Mouse (Mus musculus): ENCODE data around the gene Klhl10. TPM values are rescaled to one million over a fixed set of nuclear protein-coding genes. Genes with fewer than 3 reads are reported as not detected.

Klhl10 gene
- total and polyA plus RNA-seq, 2 experiments from 2014 or later: 0.22 to 0.65 TPM

GRCm38 (mm10) chr11:100500241-100500640 is 58.5 kb downstream of the Klhl10 start:
- 61% methylated on average over 3 of the region's 3 CpGs for WGBS
- no peak for DNase-seq (ENCODE audit: low spot score)
- H3K27ac ChIP-seq (ENCODE audit: low read depth, low read length): no peak overlapping the region

DNA sequence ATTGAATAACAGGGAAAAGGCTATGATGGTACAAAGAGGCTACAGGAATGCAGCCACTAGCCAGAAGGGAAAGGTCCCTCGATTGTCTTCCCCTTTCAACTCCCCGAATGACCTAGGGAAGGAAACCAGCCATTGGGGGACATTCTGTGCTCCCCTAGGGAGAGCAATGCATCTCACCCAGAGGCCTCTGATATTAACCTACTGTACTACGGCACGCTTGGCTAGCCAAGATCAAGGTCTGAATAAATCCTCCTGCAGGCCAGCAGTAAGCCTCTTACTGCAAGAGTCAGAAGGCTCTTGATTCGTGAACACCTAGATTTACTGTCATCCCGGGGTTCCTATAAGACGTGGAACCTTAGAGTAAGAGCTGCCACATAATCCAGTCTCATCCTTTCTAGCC is 58.9 kb downstream of the Klhl10 start:
- H3K4me3 ChIP-seq (ENCODE audit: low read depth, low read length): no peak overlapping the region
- peaks cover 86% of the 10 kb centered on the region for H3K36me3 ChIP-seq (ENCODE audit: insufficient read depth, low read length)
- DNase-seq (ENCODE audit: low spot score) (no peak), ATAC-seq (ENCODE audit: low FRiP score) (no peak)
- no peak for TF ChIP-seq CTCF (IDR thresholded peaks at IDR 0.05)
- no peaks in the 10 kb centered on the region for H3K27me3 ChIP-seq (ENCODE audit: insufficient read depth, low read length)
- no peaks in the 10 kb centered on the region for H3K4me1 ChIP-seq (ENCODE audit: insufficient read depth, low read length)
- no peak overlapping the region for H3K4me2 ChIP-seq (ENCODE audit: low read depth, low read length, poor library complexity, severe bottlenecking)
- no peak overlapping the region for H3K9ac ChIP-seq (replicated peaks; ENCODE audit: low read length, poor library complexity, severe bottlenecking)
- H3K27ac ChIP-seq (ENCODE audit: low read depth, low read length): 0 out of 2 replicates have a peak overlapping the region, but pooled peaks have one; percentile 38
- WGBS: 59% methylated on average over 7 of the region's 7 CpGs
- H3K9me3 ChIP-seq (ENCODE audit: low read length): no peaks in the 10 kb centered on the region

More at GRCm38 (mm10) chr11:100500241-100500640, 58.5 kb downstream of the Klhl10 start:
- Histone ChIP-seq H3K4me1 (ENCODE audit: insufficient read depth, low read length) (no peaks in the 10 kb centered on the region), H3K4me2 (ENCODE audit: low read depth, low read length, poor library complexity, severe bottlenecking) (no peak overlapping the region), H3K4me3 (ENCODE audit: low read depth, low read length) (no peak overlapping the region), H3K9ac (replicated peaks; ENCODE audit: low read length, poor library complexity, severe bottlenecking) (0 out of 2 replicates have a peak overlapping the region, but pooled peaks have one; percentile 1), H3K27me3 (ENCODE audit: insufficient read depth, low read length) (no peaks in the 10 kb centered on the region), H3K9me3 (ENCODE audit: low read length) (no peaks in the 10 kb centered on the region), H3K36me3 (ENCODE audit: insufficient read depth, low read length) (peaks cover 86% of the 10 kb centered on the region)
- ATAC-seq (ENCODE audit: low FRiP score): no peak
- no peak for TF ChIP-seq CTCF (IDR thresholded peaks at IDR 0.05)

DNA sequence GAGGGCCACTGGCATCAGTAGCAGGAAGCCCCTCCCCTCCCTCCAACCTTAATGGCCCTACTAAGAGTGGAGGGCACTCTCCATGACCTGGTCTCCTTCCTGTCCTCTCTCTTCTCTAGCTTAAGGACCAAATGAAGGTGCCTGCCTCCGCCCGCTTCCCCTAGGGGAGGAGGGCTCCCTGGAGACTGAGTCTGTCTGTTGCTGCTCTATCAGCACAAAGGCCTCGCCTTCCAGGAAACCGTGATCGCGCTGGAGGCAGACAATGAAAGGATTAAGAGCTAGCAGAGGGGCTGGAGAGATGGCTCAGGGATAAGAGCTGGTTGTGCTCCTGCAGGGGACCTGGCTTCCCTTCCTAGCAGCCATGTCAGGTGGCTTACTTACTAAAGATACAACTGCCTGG is 59.6 kb downstream of the Klhl10 start:
- DNase-seq (ENCODE audit: low spot score) (no peak), ATAC-seq (ENCODE audit: low FRiP score) (no peak)
- H3K4me1 ChIP-seq (ENCODE audit: insufficient read depth, low read length): no peaks in the 10 kb centered on the region
- no peaks in the 10 kb centered on the region for H3K27me3 ChIP-seq (ENCODE audit: insufficient read depth, low read length)
- WGBS: 6% methylated on average over 6 of the region's 6 CpGs
- no peak overlapping the region for H3K4me3 ChIP-seq (ENCODE audit: low read depth, low read length)
- H3K27ac ChIP-seq (ENCODE audit: low read depth, low read length): 0 out of 2 replicates have a peak overlapping the region, but pooled peaks have one; percentile 38
- H3K9ac ChIP-seq (replicated peaks; ENCODE audit: low read length, poor library complexity, severe bottlenecking): no peak overlapping the region
- peaks cover 84% of the 10 kb centered on the region for H3K36me3 ChIP-seq (ENCODE audit: insufficient read depth, low read length)
- no peak for TF ChIP-seq CTCF (IDR thresholded peaks at IDR 0.05)
- H3K4me2 ChIP-seq (ENCODE audit: low read depth, low read length, poor library complexity, severe bottlenecking): no peak overlapping the region
- H3K9me3 ChIP-seq (ENCODE audit: low read length): no peaks in the 10 kb centered on the region

- no peak overlapping the region for H3K27ac ChIP-seq (ENCODE audit: low read depth, low read length)
- no peak overlapping the region for H3K9ac ChIP-seq (replicated peaks; ENCODE audit: low read length, poor library complexity, severe bottlenecking)
- H3K36me3 ChIP-seq (ENCODE audit: insufficient read depth, low read length): peaks cover 68% of the 10 kb centered on the region
- ATAC-seq (ENCODE audit: low FRiP score) (no peak), DNase-seq (ENCODE audit: low spot score) (no peak)
- no peak overlapping the region for H3K4me2 ChIP-seq (ENCODE audit: low read depth, low read length, poor library complexity, severe bottlenecking)
- no peak for TF ChIP-seq CTCF (IDR thresholded peaks at IDR 0.05)
- H3K4me1 ChIP-seq (ENCODE audit: insufficient read depth, low read length): no peaks in the 10 kb centered on the region
- H3K27me3 ChIP-seq (ENCODE audit: insufficient read depth, low read length): no peaks in the 10 kb centered on the region
- 95% methylated on average over 12 of the region's 12 CpGs for WGBS
- H3K9me3 ChIP-seq (ENCODE audit: low read length): no peaks in the 10 kb centered on the region
- H3K4me3 ChIP-seq (ENCODE audit: low read depth, low read length): no peak overlapping the region
Measured at GRCm38 (mm10) chr11:100504990-100505660, 63.4 kb downstream of the Klhl10 start.

GRCm38 (mm10) chr11:100505997-100506396 is 64.3 kb downstream of the Klhl10 start:
- no peak for TF ChIP-seq CTCF (IDR thresholded peaks at IDR 0.05)
- no peak for ATAC-seq (ENCODE audit: low FRiP score)
- WGBS: 93% methylated on average over 8 of the region's 8 CpGs
- DNase-seq (ENCODE audit: low spot score): no peak
- Histone ChIP-seq H3K36me3 (ENCODE audit: insufficient read depth, low read length) (peaks cover 62% of the 10 kb centered on the region), H3K27me3 (ENCODE audit: insufficient read depth, low read length) (no peaks in the 10 kb centered on the region), H3K4me2 (ENCODE audit: low read depth, low read length, poor library complexity, severe bottlenecking) (no peak overlapping the region), H3K9ac (replicated peaks; ENCODE audit: low read length, poor library complexity, severe bottlenecking) (no peak overlapping the region), H3K4me3 (ENCODE audit: low read depth, low read length) (no peak overlapping the region), H3K9me3 (ENCODE audit: low read length) (no peaks in the 10 kb centered on the region), H3K27ac (ENCODE audit: low read depth, low read length) (no peak overlapping the region), H3K4me1 (ENCODE audit: insufficient read depth, low read length) (no peaks in the 10 kb centered on the region)

Small RNA genes lying within 50 kb of the gene (microRNA-seq; reads per million reads assigned to microRNA genes)
- gene Gm27374 (ENCODE audit: borderline number of aligned reads) (not detected), gene Mir7116 (ENCODE audit: borderline number of aligned reads) (not detected)

Other genes starting within 250 kb of the Klhl10 start
- gene Krt9, start 248.7 kb upstream of the Klhl10 start, total RNA-seq (2014; rRNA removed): not detected in 2 replicates
- gene Krt9, start 248.7 kb upstream of the Klhl10 start, polyA plus RNA-seq (2015; fragmentation: Nextera tagmentation; extraction: Ambion mirVana): not detected in 2 replicates
- gene Krt14, start 234.4 kb upstream of the Klhl10 start, total RNA-seq (2014; rRNA removed): 0.42 and 9.5 TPM in 2 replicates
- 0.54 and 0.75 TPM in 2 replicates for gene Krt14, start 234.4 kb upstream of the Klhl10 start, polyA plus RNA-seq (2015; fragmentation: Nextera tagmentation; extraction: Ambion mirVana)
- gene Krt16, start 193.0 kb upstream of the Klhl10 start, total RNA-seq (2014; rRNA removed): not detected in 2 replicates
- gene Krt16, start 193.0 kb upstream of the Klhl10 start, polyA plus RNA-seq (2015; fragmentation: Nextera tagmentation; extraction: Ambion mirVana): not detected in 2 replicates
- gene Krt17, start 180.9 kb upstream of the Klhl10 start, total RNA-seq (2014; rRNA removed): 0.52 and 5.5 TPM in 2 replicates
- 1.2 and 1.5 TPM in 2 replicates for gene Krt17, start 180.9 kb upstream of the Klhl10 start, polyA plus RNA-seq (2015; fragmentation: Nextera tagmentation; extraction: Ambion mirVana)
- gene Krt42, start 172.0 kb upstream of the Klhl10 start, total RNA-seq (2014; rRNA removed): 0.27 TPM in 1 of 2 replicates, not detected in the other
- gene Krt42, start 172.0 kb upstream of the Klhl10 start, polyA plus RNA-seq (2015; fragmentation: Nextera tagmentation; extraction: Ambion mirVana): not detected in 2 replicates
- 84.7 and 117 TPM in 2 replicates for gene Eif1, start 122.0 kb upstream of the Klhl10 start, total RNA-seq (2014; rRNA removed)
- gene Eif1, start 122.0 kb upstream of the Klhl10 start, polyA plus RNA-seq (2015; fragmentation: Nextera tagmentation; extraction: Ambion mirVana): 1,241 and 1,297 TPM in 2 replicates
- gene Gast, start 107.5 kb upstream of the Klhl10 start, total RNA-seq (2014; rRNA removed): not detected in 2 replicates
- gene Gast, start 107.5 kb upstream of the Klhl10 start, polyA plus RNA-seq (2015; fragmentation: Nextera tagmentation; extraction: Ambion mirVana): 1.1 and 2.2 TPM in 2 replicates
- 743 and 796 TPM in 2 replicates for gene Hap1, start 85.8 kb upstream of the Klhl10 start, total RNA-seq (2014; rRNA removed)
- gene Hap1, start 85.8 kb upstream of the Klhl10 start, polyA plus RNA-seq (2015; fragmentation: Nextera tagmentation; extraction: Ambion mirVana): 597 and 631 TPM in 2 replicates
- 133 and 156 TPM in 2 replicates for gene Jup, start 44.2 kb upstream of the Klhl10 start, total RNA-seq (2014; rRNA removed)
- 69.7 and 75.5 TPM in 2 replicates for gene Jup, start 44.2 kb upstream of the Klhl10 start, polyA plus RNA-seq (2015; fragmentation: Nextera tagmentation; extraction: Ambion mirVana)
- gene P3h4, start 27.1 kb upstream of the Klhl10 start, total RNA-seq (2014; rRNA removed): 24.4 and 26.0 TPM in 2 replicates
- 23.4 and 23.7 TPM in 2 replicates for gene P3h4, start 27.1 kb upstream of the Klhl10 start, polyA plus RNA-seq (2015; fragmentation: Nextera tagmentation; extraction: Ambion mirVana)
- gene Fkbp10, start 26.2 kb upstream of the Klhl10 start, total RNA-seq (2014; rRNA removed): 29.0 and 33.9 TPM in 2 replicates
- 19.9 and 21.8 TPM in 2 replicates for gene Fkbp10, start 26.2 kb upstream of the Klhl10 start, polyA plus RNA-seq (2015; fragmentation: Nextera tagmentation; extraction: Ambion mirVana)
- 57.2 and 58.5 TPM in 2 replicates for gene Nt5c3b, start 109 bp upstream of the Klhl10 start, total RNA-seq (2014; rRNA removed)
- 111 and 113 TPM in 2 replicates for gene Nt5c3b, start 109 bp upstream of the Klhl10 start, polyA plus RNA-seq (2015; fragmentation: Nextera tagmentation; extraction: Ambion mirVana)
- 57.4 and 66.2 TPM in 2 replicates for gene Klhl11, start 30.8 kb downstream of the Klhl10 start, total RNA-seq (2014; rRNA removed)
- gene Klhl11, start 30.8 kb downstream of the Klhl10 start, polyA plus RNA-seq (2015; fragmentation: Nextera tagmentation; extraction: Ambion mirVana): 9.1 and 10.3 TPM in 2 replicates
- 207 and 228 TPM in 2 replicates for gene Acly, start 86.1 kb downstream of the Klhl10 start, total RNA-seq (2014; rRNA removed)
- gene Acly, start 86.1 kb downstream of the Klhl10 start, polyA plus RNA-seq (2015; fragmentation: Nextera tagmentation; extraction: Ambion mirVana): 116 and 120 TPM in 2 replicates
- 0.33 and 0.71 TPM in 2 replicates for gene Ttc25, start 103.7 kb downstream of the Klhl10 start, total RNA-seq (2014; rRNA removed)
- 0.96 and 1.4 TPM in 2 replicates for gene Ttc25, start 103.7 kb downstream of the Klhl10 start, polyA plus RNA-seq (2015; fragmentation: Nextera tagmentation; extraction: Ambion mirVana)
- gene Cnp, start 133.0 kb downstream of the Klhl10 start, total RNA-seq (2014; rRNA removed): 54.7 and 68.8 TPM in 2 replicates
- 65.3 and 76.0 TPM in 2 replicates for gene Cnp, start 133.0 kb downstream of the Klhl10 start, polyA plus RNA-seq (2015; fragmentation: Nextera tagmentation; extraction: Ambion mirVana)
- 106 and 125 TPM in 2 replicates for gene Nkiras2, start 177.3 kb downstream of the Klhl10 start, total RNA-seq (2014; rRNA removed)
- 80.9 and 89.3 TPM in 2 replicates for gene Nkiras2, start 177.3 kb downstream of the Klhl10 start, polyA plus RNA-seq (2015; fragmentation: Nextera tagmentation; extraction: Ambion mirVana)
- 67.1 and 75.9 TPM in 2 replicates for gene Dnajc7, start 178.3 kb downstream of the Klhl10 start, total RNA-seq (2014; rRNA removed)
- 228 and 234 TPM in 2 replicates for gene Dnajc7, start 178.3 kb downstream of the Klhl10 start, polyA plus RNA-seq (2015; fragmentation: Nextera tagmentation; extraction: Ambion mirVana)